Mouse (Mus musculus) lung, postnatal 4 days (tissue): ENCODE data around the gene Tspan33.

ENCODE experiments used
- DNase-seq, 2 experiments: peaks; one replicate each; pipeline ENCODE4 v3.0.0; 2021

Gene Tspan33

GRCm38 (mm10) chr6:29699085-29699745 is 5.2 kb downstream of the Tspan33 start:
- no peak for DNase-seq

GRCm38 (mm10) chr6:29701051-29701450 is 7.0 kb downstream of the Tspan33 start:
- no peak for DNase-seq

GRCm38 (mm10) chr6:29702126-29702525 is 8.1 kb downstream of the Tspan33 start:
- no peak for DNase-seq

GRCm38 (mm10) chr6:29704143-29704542 is 10.1 kb downstream of the Tspan33 start:
- no peak for DNase-seq

- no peak for DNase-seq
Measured at GRCm38 (mm10) chr6:29707902-29708301, 13.9 kb downstream of the Tspan33 start.

GRCm38 (mm10) chr6:29711318-29711717 is 17.3 kb downstream of the Tspan33 start:
- no peak for DNase-seq

- DNase-seq = peak in 1 of 2 experiments; percentile 39
Measured at GRCm38 (mm10) chr6:29712011-29712584, 18.1 kb downstream of the Tspan33 start.

GRCm38 (mm10) chr6:29716624-29717365 is 22.8 kb downstream of the Tspan33 start:
- DNase-seq = no peak

- no peak for DNase-seq
Measured at GRCm38 (mm10) chr6:29717541-29717940, 23.5 kb downstream of the Tspan33 start.

- no peak for DNase-seq
Measured at GRCm38 (mm10) chr6:29717952-29718521, 24.0 kb downstream of the Tspan33 start.

- DNase-seq = peak; percentile 69 to 78
Measured at GRCm38 (mm10) chr6:29718894-29719329, 24.9 kb downstream of the Tspan33 start.

GRCm38 (mm10) chr6:29721890-29722289 is 27.9 kb downstream of the Tspan33 start:
- no peak for DNase-seq

GRCm38 (mm10) chr6:29726576-29727200 is 32.7 kb downstream of the Tspan33 start:
- no peak for DNase-seq

GRCm38 (mm10) chr6:29728035-29728434 is 34.0 kb downstream of the Tspan33 start:
- no peak for DNase-seq

GRCm38 (mm10) chr6:29729491-29729890 is 35.5 kb downstream of the Tspan33 start:
- DNase-seq = no peak

GRCm38 (mm10) chr6:29735336-29735688 is 41.3 kb downstream of the Tspan33 start, which contains the start of gene Smo:
Gene Smo (plus strand): TSS chr6:29735503.
- peak; percentile 86 to 93 for DNase-seq

GRCm38 (mm10) chr6:29735689-29736451 is 41.8 kb downstream of the Tspan33 start:
- DNase-seq = peak; percentile 73 to 81

GRCm38 (mm10) chr6:29736610-29737458 is 42.8 kb downstream of the Tspan33 start:
- no peak for DNase-seq

- no peak for DNase-seq
Measured at GRCm38 (mm10) chr6:29751466-29752152, 57.6 kb downstream of the Tspan33 start.

GRCm38 (mm10) chr6:29753336-29753735 is 59.3 kb downstream of the Tspan33 start:
- DNase-seq = no peak

- DNase-seq = no peak
Measured at GRCm38 (mm10) chr6:29756001-29756400, 62.0 kb downstream of the Tspan33 start.
